Mouse (Mus musculus): ENCODE results near the gene Gm21970.
A peak's percentile ranks its signal among the peaks of the same experiment; 100 is the strongest.

Gene Gm21970

DNA sequence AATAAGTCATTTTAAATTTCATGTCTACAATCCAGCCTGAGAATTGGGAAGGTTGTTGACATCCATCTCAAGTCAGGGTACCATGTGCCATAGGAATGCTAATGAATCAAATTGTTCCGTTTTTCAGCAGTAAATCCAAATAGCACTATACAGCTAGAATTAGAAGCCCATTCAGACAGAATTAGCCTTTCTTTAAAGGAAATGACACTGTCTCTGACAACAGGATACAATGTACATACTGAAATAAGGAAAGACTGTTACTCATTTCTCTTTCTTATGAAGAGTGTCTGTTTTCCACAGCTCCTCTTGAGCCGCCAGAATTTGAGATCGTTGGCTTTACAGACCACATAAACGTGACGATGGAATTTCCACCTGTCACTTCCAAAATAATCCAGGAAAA is at the start of gene Gm21970:
Gene Gm21970, plus strand, starts transcription at position 301 of the 400 bp plus-strand sequence.
- no peak for DNase-seq

DNA sequence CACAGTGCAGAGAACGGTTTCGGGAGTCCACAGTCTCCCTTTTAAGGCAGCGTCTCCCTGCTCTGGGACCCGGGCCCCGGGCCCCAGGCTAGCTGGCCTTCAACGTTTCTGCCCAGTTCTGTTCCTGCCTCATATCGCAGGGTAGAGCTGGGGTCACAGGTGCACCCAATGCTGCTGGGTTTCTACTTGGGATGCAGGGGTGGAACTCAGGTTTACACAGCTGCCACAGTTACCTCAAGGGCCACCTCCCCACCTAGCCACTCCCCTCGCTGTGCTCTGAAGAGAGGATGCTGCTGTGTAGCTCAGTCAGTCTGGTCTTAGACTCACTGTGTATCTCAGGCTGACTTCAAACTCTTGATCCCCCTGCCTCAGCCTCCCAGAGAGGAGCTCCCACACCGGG is 45.0 kb upstream of the Gm21970 start:
- no peak for DNase-seq

DNA sequence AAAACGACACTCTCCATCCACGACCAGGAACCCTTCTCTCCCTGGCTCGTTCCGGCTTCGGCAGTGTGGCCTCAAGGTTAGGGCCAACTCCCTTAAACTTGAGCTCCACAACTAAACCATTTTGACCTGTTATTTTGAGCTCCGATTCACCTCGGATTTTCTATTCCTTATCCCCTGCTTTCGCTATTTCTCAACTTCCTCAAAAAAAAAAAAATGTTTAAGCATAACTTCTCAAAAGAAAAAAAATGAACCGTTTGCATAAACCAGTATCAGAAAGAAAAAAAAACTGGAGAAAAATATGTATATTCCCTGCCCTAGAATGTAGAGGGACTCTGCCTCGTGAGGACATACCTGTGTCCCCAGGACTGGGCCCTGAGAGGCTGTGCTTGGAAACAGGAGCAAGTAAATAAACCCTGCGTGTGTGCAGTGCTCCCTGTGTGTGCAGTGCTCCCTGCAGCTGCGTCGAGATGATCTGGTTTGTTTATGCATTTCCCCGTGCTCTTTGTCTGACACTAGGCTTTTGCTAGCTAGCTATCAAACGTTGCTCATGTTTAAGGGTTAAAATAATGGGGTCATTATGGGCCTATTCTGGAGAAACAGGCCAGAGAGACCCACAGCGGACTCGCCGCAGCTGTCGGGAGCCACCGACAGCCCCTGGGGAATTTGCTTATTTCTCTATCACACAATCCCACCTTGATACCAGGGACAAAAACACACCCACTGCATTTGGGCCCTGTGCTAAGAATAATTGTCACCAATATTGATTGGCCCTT is 43.8 kb upstream of the Gm21970 start:
- no peak for DNase-seq

DNA sequence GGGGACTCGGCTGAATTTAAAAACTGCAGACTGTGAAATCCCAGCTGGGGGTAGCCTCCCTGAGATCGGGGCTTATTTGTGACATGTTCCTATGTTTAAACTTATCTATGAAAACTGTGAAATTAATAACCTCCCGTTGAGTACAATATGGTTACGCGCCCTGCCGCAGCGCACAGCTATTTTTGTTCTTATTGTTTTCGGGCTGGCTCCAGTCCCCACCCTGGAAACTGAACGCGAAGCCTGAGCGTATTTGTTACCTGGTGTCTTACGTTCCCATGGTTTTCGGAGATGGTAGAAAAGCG is 43.3 kb upstream of the Gm21970 start:
- peak; percentile 26 for DNase-seq

DNA sequence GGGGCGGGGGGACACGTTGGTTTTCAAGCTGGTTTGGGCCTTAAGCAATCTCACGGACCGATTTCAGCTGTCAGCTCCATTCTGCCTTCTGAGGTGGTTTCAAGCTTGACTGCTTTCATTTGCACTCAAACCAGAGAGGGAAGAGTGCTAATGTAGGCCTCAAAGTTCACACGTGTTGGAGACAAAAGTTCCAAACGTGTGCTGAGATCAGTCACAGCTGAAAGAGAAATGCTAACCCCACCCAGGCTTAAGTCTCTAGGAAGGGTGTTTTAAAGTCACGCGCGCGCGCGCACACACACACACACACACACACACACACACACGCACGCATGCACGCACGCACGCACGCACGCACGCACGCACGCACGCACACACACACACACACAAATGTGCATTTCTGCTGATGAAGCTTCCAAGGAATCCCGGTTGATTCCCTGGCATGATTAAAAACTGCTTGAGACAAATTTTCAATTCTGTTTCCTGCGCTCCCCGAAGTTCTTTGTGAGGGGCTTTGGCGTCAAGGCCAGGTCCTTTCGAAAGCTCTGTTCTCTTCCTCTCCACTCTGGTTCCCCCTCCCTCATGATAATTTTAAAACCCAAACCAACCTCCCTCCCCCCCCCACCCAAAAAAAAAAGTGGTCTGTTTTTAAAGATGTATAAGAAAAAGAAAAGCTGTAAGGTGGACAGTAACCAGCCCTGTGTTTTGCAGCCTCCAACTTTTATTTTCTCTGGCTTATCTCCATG is 42.8 kb upstream of the Gm21970 start:
- peak; percentile 37 for DNase-seq

DNA sequence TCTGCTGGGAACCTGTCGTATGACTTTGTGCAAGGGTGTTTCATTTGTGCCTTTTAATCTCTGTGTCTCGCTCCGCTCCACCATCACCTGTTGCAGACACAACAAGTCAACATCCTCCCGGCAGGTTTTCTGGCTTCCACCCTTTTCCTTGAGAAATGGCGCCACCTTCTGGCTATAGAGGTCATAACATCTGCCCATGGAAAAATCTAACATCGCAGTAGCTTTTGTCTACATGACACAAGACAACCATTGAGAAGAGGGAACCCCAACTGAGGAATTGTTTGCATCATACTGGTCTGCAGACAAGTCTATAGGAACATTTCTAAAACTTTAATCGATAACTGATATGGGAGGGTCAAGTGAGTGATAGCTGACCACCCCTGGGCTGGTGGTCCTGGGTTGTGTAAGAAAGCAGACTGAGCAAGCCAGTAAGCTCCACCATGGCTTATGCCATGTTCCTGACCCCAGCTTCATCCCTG is 39.4 kb upstream of the Gm21970 start:
- DNase-seq: peak; percentile 82

DNA sequence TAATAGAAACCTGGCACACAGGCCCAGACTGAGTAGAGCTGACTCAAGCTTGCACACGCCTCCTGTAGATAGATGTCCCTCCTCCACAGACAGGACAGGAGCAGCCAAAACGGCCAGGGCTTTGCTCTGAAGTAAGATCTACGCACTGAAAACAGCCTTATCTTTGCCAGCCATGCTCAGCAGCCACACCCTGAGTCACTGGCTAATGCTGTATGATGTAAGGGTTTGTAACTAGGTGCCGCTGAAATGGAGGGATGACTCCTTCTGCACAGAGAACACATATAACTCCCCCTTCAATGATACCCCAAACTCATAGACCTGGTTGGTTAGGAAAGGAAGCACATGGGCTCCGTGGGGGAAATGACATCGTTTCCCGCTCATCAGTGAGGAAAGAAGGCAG is 38.8 kb upstream of the Gm21970 start:
- DNase-seq: no peak

DNA sequence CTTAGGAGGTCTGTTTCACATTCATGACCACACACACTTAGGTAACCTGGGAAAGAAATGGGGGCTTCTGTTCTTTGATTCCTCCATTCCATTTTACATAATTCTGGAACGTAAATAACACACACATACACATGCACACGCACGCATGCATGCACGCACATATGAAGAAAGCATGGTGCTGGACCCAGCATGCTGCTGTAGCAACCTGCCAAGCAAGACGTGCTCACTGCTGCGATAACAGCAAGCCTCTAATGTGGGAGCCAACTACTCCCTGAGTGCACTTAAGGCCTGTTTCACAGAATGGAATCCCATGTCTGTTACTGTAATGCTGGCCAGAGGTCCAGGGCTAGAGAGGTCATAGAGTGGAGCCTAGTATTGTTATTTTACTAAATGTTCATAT is 38.3 kb upstream of the Gm21970 start:
- no peak for DNase-seq

DNA sequence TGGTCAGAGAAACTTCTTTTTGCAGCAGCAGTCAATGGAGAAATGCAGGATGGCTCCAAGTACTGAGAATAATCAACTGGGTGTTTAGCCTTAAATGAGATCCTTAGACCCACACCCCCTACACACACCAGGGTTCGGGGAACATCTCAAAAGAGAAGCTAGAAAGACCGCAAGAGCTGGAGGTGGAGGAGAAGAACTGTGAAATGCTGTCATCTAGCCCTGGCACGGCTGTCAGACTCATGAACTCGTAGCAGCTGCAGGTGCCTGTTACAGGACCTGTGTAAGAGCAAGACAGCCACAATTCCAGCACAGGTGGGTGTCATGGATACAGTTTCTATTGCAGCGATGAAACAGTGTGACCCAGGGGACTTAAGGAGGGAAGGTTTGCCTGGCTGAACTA is 37.9 kb upstream of the Gm21970 start:
- DNase-seq: no peak

DNA sequence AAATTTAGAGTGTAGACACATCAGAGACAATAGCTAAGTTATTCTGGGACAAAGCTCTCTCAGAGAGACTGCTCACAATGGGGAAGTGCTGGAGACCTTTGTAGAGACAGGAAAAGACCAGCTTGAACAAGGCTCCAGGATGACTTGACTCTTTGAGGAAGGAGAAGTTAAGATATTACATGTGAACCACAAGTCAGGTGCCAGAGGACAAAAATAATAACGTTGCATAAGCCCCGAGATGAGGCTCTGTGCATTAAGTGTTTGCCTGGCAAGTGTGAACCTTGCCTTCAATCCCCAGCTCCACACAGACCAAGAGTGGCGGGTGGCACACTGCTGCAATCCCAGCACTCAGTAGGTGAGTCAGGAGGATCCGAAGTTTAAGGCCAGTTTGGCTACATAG is 36.9 kb upstream of the Gm21970 start:
- no peak for DNase-seq

DNA sequence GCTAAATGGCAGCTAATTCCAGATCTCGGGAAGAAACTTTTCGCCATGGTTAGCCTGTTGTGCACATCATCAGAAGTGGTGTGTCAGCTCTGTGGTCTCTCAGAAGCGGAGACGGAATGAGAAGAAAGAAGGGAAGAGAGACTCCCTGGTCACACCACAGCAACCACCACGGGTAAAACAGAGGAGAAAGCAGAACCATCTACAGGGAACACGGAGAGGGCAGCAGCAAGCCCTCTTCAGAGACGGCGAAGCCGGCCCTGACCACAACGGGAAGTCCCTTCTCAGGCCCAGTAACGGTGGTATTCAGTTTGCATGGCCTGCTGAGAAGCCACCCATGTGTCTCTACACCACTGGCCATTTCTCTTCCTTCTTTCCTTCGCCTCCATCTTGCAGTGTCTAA is 36.4 kb upstream of the Gm21970 start:
- no peak for DNase-seq

DNA sequence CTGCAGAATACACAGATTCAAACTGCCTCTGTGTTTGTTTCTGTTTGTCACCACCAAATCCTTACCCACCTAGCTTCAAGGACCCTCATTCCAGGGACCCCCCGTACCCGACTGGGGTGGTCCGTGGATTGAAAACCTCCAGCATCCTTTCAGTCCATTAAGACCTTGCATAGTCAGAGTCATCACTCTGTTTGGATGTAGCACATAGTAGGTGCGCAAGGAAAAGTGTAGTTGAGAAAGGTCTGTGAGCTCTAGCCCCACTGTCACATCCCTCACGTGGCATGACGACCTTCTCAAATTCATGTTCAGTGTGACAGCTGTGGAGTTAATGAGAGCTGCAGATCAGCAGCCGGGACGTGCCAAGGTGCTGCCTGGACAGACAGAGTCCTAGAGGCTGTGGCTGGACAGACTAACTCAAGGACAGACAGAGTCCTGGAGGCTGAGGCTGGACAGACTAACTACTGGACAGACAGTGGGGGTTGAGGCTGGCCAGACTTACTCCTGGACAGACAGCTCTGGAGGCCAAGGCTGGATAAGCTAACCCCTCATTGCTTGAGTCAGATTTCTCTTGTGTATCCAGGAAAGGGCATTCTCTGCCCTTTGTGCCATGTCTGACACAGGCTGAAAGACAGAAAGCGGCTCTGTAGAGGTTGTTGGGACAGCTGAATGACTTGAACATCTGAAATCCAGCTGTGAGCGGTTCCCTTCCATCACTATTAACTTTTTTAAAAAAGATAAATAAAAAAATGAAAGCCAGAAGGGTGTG is 34.6 kb upstream of the Gm21970 start:
- no peak for DNase-seq

DNA sequence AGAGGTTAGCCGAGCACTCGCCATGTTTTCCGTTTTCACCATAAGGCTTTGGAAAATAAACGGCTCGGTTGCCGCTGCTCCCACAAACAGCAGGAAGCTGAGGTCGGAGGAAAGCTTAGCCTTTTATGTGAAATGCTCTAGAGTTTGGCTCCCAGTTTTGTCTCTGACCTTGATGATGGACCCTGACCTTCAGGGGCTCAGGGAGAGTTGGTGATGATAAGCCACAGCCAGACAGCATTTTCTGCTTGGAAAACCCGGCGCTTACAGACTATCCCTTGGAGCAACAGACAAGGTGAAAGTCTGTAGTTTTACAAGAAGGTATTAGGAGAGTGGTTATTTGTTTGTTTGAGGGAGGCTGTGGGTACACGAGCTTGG is 34.0 kb upstream of the Gm21970 start:
- DNase-seq: no peak

DNA sequence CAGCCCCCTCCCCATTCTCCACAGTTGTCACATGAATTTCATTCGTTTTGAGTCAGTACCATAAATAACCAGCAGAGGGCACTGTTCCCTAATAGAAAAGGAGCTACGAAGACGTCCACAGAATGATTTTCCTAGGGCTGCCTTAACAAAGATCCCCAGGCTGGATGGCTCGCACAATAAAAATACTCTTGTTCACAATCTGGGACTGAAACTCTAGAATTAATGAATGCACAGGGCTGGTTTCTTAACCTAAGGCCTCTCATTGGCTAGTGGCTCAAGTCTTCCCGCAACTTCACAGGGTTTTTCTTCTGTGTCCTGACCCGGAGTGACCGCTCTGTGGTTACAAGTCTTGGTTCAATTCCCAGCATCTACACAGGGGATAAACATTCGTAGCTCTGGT is 33.0 kb upstream of the Gm21970 start:
- no peak for DNase-seq

DNA sequence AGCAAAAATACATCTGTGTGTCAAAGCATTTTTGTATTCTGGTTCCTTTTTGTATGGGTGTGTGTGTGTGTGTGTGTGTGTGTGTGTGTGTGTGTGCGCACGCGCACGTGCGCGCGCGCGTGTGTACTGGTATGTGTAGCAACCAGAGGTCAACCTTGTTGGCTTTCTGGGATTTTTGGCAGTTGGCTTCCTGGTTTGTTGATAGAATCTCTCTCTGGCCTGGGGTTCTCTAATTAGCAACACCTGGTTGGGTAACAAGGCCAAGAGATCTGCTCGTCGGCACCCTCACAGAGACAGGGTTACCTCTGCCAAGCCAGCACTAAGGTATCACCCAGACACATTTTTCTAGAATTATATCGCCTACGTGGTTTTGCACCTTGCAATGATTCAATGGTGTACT is 32.0 kb upstream of the Gm21970 start:
- no peak for DNase-seq

DNA sequence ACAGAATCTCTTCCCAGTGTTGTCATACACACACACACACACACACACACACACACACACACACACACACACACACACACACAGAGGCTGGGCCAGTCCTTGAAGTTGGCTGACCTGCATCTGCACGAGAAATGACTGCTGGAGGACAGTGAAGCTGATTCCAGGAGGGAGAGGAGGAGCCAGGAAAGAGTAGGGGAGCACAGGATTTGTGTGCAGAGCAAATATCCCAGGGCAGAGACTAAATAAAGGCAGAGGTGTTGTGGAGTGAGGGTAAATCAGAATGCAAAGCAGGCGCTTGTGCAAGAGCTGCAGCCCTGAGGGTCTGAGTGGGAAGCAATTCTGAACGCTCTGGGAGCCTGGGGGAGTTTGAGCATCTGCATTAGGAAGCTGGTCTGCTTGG is 31.4 kb upstream of the Gm21970 start:
- no peak for DNase-seq

DNA sequence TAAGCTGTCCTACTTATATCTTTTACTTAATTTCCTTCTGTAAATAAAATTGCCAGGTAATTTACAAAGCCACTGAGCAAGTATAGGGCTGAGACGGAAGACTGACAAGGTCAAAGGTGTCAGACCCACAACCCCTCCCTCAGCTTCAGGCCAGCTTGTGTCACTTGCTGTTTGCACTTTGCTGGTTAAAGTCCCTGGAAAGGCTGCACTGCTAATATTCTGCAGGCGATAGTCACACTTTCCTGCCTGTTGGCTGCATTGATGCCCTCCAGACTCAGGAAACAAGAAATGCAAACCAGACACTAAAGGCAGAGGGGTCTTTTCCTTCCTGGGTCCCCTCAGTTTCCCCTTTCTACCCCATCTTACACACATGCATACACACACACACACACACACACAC is 29.5 kb upstream of the Gm21970 start:
- no peak for DNase-seq

DNA sequence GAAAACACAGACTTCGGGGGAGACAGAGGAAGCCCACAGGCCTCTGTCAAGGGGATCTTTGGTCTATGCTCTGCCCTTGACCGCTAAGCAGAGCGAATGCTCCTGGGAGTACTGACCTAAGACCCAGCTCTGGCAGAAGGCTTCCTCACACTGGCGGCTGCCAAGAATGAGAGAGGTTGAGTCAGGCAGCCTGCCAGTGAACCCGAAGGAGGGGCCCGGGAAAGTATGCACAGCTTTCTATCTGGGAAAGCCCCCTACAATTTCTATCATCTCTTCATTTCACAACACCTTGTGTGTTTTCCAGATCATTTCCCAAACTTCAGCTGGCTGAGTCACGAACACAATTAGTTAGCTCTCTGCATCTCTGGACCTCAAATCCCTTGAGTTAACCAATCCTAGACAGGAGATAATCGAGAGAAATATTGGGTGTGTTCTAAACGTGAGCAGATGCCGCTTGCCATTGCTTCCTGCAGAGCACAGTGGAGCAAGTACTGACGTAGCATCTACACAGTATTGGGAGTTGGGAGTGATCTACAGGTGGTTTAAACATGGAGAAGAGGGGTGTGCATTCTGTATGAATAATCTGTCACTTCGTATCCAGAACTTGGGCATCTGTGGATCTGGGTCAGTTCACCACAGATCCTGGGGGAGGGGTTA is 28.8 kb upstream of the Gm21970 start:
- no peak for DNase-seq

DNA sequence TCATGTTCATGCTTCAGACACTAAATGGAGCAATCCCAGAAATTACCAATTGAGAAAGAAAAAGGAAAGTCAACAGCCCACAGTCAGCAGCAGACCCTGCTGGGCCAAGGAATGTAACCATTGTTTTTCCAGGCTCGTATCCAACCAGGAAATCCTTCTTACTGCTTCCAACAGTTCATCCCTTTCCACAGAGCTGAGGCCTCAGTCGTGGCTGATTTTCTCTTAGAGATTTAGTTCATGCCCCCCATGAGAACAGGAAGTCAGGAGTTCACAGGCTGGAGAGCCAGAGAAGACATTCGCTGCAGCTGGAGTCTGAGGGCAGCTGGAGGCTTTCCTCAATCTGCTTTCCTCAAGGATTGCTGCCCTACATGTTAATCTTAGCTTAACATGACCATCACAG is 28.0 kb upstream of the Gm21970 start:
- no peak for DNase-seq

DNA sequence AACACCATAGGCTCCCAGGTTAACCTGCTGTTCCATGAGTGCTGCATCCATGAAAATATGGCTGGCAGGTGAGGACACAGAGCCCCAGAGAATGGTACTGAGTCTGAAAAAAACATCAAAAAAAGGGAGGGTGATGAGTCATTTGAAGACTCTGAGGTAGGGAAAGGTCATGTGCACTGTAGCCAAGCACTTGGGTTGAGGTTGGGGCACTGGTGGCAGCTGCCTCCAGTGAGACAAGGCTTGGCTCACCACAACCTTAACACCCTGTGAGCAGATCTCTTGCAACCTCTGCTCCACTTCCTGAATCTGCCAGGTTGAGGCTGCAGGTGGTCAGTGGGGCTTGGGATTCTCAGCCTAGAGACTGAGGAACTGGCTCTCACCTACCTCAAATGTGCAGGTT is 25.0 kb upstream of the Gm21970 start:
- no peak for DNase-seq

DNA sequence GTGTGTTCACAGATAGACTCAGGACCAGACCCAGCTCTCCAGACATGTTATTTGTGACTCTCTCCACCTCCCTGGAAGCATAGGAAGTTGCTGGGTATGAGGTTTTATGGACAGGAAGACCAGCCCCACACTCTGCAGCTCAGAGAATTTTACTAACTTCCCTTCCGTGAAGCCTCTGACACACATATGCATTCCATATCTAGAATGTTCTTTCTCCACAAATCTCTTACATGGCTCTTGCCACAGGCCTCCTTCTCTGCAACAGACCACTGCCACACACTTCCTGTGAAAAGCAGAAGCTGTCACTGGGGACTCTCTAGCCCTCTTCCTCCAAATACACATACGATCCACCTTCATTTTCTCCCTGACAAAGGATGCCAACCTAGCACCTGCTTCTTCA is 24.5 kb upstream of the Gm21970 start:
- DNase-seq: no peak

DNA sequence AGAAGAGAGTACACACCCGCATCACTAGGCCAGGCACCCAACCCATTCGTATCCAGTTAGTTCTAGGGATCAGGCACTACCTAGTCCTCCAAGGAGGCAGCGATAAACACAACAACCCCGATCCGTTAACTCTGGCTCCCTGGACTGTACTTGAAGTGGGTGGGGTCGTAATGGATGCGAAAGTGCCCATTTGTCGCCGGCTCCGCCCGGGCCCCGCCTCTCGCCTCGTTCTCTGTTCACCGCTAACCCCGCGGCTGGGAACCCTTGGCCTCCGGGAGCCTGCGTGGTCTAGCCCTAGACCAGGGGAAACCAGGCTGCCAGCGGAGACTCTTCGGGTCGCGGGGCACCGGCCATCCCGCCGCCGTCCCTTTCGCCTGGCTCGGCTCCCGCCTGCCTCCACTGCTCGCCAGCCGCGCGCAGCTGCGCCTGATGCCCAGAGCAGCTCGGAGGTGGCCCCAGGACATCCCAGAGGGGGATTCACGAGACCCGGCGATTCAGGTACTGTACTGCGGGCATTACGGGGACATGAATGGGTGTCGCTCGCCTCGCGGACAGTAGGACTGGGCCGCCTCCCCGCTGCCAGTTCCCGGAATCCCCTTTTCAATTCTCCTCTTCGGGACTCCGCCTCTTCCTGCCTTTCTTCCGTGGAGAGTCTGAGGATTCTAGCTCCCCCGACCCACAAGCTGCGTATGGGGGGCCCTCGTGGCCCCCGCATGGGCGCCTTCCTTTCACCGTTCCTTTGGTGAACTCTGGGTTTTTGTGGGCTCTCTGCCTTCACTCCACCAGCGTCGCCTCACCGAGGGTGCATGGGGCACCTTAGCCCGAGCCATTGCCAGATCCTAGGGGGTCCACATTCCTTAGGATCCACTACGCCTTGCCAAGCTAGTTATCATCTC is 18.7 kb upstream of the Gm21970 start, which contains the start of gene Ifnar2:
Gene Ifnar2, plus strand, starts transcription at position 207 of the 896 bp plus-strand sequence.
- peak; percentile 70 for DNase-seq
